Mouse (Mus musculus) 3134 (cell line): ENCODE results near the gene Ptch2.

ENCODE experiments used
- DNase-seq: peaks from one replicate; pipeline ENCODE4 v3.0.0-alpha.2; 2011; ENCODE audit warnings: low spot score; ENCODE audit not compliant: insufficient read length; ENCODE audit errors: extremely low read depth

Gene Ptch2

DNA sequence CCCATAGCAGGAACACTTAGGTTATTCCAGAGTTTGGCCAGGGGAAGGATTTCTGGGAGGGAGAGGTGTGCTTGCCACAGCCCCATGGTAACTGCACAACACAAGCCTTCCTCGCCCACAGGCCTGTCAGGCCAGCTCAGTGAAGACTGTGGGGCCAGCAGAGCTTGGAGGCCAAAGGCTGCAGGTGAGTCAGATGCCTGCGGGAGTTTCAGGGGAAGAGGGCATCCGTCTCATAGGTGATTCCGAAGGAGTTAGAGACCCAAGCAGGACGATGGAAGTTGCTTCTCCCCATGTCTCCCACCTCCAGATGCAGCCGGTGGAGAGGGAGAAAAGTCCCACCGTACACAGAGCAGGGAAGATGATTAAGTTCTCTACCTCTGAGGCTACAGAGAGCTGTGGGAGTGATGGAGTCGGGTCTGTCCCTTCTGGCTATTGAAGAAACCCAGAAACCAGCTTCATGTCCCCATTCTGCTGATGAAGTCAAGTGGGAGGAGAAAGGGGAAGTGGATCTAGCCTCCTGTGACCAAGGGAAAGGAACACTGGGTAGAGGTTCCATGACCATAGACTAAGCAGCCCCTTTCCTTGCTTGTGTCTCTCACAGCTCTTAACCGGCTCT lies 30.9 kb downstream of the Ptch2 start, which contains the start of gene Tctex1d4:
Gene Tctex1d4 (plus strand): TSS at position 120 of the 616 bp plus-strand sequence.
- DNase-seq: no peak

DNA sequence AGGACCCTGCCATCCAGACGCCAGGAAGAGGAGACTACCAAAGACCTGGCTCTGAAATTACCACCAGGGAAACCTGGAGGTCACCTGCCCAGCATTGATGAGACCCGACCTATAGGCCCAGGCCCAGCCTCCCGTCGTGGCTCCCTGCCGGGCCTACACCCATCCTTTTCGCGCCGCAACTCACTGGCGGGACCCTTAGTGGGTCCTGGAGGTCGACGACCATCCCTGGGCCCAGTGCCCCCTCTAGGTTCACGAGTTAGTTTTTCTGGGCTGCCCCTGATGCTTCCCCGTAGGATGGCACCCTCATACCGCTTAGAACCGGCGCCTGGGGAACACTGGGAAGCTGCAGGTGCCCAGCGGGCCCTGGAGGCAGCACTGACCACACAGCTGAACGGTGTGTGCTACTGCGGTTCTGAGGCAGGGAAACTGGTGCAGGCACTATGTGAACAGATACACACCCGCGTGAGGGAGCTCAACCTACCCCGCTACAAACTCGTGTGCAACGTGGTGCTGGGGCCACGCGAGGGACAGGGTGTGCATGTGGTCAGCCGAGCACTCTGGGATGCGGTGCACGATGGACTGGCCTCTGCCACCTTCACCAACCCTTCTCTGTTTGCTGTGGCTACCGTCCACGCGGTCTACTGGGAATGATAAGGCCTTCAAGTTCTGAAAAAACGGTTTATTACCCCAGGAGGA lies 32.3 kb downstream of the Ptch2 start:
- no peak for DNase-seq

DNA sequence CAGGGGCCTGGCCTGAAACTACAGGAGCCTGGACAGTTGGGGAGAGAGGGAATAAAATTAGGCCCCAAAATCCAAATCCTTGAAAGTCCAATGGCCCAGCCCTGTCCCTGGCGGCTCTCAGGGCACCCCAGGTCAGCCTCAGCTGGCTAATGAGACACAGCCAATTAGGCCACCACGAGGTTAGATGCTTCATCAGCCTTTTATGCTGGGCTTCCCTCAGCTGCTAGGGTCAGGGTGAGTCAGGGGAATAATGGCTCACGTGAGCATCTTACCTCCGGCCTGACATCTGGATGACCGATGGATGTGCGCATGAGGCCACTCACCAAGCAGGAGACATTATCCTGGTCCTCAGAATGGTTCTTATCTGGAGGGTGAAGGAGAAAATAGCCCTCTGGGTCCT lies 34.9 kb downstream of the Ptch2 start:
- DNase-seq: no peak

DNA sequence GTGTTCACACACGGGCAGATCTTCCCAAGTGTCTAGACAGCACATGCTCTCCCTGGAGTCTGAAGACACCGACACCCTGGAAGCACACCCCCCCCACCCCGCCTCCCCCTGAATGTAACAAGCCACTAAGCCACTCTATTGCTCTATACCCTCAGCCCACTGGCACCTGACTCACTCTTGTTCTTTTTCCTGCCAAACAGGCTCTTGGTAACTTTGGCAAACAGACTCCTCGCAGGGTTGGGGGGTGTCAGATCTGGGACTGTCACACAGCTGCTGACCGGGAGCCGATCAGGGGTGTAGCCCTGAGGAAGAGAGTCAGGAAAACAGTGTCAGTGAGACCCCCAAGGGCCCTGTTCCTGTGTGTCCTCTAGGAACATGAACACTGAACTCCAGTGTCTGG lies 35.3 kb downstream of the Ptch2 start:
- DNase-seq: no peak

DNA sequence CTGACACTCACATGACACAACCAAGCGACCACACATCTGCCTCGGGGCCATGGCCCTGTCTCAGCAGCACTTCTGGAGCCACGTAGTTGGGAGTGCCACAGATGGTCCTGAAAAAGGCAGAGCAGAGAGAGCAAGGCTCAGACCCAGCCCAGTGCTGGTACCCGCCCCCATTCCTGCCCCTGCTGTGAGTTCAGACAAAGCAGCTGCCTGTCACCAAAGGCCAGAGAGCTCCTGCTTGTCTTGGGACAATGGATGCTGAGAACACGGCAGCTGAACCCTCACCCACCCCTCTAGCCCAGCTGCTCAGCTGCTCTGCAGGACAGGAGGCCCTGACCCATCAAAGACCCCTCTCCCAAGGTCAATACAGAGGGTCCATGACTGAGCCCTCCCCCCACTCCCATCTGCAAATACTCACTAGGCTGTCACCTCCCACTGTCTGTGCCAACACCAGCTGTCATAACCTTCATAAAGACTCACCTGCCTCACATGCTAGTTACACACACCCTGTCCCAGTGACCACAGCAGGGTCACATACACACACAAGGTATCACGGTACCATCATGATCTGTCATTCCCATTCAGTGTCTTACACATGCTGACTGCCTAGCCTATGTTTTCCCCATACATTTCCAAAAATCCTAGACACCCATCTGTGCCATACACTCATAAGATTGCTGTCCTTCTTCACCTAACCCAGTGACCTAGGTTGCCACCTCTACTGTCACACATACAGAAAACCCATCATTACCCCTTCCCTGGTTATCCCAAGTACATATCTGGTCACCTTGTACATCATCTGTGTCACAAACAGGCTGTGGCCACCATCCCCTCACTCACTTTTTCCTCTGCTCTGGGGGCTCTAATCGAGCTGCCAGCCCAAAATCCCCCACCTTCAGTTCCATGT lies 36.3 kb downstream of the Ptch2 start:
- no peak for DNase-seq

DNA sequence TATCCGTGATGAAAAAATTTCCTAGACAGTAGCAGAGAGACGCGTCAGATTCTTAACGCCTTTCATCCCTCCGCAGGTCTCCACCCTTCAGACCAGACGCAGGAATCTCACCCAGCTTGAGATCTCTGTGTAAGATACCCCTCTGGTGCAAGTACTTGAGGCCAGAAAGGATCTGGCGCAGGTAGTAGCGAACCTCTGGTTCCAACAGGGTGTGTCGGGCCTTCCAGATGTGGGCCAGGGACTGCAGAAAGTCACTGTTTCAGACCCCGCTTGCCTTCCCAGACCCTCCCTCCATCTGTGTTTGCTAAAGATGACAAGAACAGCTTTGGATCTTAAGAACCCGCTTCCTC lies 36.9 kb downstream of the Ptch2 start:
- DNase-seq: no peak

DNA sequence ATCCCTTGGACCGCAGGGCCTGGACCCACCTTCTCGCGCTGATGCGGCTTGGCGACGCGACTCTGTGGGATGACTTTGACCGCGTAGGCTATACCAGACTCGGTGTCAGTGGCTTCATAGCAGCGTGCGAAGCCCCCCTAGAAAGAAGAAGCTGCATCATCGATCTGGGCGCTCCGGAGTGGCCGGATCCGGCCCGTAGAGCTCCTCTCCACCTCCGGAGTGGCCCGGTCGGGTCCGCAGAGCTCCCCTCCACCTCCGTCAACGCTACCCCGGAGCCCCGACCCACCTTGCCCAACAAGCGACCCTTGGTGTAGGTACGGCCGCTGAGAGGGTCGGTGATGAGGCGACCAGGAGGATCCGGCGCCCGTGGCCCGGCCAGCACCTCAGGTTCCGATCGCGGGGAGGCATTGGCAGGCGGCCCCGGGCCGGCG lies 37.5 kb downstream of the Ptch2 start:
- DNase-seq: peak; percentile 59

DNA sequence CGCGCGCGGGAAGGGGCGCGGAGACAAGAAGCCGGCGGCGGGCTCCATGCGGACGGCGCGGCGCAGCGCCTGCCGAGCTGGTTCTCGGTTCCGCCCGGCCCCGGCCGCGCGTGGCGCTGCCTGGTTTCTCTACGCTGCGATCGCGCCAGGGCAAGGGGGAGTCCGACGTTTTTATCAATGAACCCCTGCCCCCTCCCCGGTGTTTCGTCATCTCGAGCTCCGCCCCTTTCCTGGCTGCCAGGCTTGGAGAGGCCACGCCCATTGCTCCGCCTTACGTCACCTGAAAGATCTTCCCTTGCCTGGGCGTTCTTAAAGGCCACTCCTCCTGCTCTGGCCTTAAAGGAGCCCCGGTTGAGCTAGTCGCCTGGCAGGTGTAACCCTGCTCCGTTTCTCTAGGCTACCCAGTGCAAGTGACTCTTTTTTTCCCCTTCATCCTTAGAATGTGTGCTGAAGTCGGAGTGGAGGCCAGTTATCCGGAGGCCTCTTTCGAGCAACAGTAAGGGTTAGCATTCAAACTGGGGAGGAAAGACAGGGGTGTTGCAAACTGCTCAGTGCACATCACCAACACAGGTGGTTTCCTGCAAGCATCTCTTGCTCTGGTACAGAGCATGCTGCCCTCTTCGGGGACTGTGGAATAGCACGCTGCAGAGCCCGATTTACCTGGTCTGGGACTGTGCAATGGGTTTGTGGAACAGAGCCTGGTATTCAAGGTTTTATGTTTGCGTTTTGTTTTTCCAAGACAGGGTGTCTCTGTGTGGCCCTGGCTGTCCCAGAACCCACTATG lies 38.1 kb downstream of the Ptch2 start, which contains the start of gene Plk3:
Gene Plk3 (minus strand): TSS at position 147 of the 784 bp plus-strand sequence.
- DNase-seq: peak; percentile 92

DNA sequence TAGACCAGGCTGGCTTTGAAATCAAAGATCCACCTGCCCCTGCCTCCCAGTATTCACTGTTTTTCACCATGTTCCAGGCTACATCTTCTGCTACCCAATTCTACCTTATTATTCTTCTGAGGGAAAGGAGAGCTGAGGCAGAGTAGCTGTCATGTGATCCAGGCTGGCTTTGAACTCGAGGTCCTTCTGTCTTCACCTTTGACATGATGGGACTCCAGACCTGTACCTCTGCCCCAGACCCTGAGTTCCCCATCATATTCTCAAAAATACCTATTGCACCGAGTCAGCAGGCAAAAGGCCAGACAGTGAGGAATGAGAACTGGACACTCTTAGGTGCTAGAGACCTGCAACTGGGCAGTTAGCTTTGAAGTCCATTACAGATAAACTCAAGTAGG lies 38.7 kb downstream of the Ptch2 start:
- no peak for DNase-seq

DNA sequence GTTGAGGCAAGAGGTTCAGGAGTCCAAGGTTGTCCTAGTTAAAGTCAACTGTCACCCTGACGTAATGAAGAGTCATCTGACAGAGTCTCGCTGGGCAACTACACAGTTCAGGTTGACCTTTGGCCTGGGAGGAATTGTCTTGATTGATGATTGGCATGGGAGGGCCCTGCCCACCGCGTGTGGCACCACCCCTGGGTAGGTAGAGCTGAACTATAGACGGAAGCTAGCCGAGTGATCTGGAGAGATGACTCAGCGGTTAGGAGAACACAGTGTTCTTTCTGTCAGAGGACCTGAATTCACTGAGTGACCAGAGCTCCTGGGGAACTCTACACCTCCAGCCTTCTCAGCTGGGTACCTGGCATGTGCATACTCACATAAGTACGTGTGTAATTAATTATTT lies 40.2 kb downstream of the Ptch2 start:
- peak; percentile 49 for DNase-seq

DNA sequence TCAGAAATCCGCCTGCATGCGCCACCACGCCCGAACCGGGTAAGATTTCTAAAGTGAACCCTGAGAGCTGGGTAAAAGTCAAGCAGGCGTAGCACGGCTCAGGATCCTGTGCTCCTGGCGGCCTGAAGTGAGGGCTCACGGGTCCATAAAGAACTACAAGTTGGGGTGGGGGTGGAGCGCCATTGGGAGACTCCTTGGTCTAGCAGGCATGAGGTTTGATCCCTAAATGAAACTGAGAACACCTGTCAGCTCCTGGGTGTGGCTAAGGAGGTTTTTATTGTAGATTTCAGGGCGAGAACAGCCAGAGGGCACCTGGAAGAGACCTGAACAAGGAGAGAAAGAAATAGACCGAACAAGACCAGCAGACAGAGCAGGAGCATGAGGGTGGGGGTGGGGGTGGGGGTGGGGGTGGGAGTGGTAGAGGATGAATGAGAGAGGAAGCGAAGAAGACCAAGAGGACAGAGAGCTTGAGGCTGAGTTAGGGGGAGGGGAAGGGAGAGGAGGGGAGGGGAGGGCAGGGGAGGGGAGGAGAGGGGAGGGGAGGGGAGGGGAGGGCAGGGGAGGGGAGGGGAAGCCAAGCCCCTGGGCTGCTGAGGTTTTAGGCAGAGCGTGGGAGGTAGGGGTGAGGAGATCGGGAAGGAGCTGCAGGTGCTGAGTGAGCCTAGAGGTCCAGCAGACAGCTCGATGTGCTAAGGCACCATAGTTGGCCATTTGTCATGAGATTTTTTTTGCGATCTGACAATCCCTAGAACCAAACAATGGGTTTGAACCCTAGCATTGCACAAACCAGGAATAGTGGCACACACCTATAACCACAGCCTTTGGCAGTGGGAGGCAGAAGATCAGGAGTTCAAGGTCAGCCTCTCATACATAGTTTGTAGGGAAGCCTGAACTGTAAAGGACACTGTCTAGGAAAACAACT lies 42.7 kb downstream of the Ptch2 start:
- no peak for DNase-seq

DNA sequence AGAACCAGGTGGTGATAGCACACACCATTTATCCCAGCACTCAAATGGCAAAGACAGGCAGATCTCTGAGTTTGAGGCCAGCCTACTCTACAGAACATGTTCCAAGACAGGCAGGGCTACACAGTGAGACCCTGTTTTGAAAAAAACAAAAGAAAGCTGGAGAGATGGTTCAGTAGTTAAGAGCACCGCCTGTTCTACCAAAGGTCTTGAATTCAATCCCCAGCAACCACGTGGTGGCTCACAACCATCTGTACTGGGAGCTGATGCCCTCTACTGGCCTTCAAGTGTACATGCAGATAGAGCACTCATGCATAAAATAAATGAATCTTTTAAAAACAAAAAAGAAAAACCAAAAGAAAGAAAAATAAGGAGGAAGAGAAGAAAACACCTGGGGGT lies 43.3 kb downstream of the Ptch2 start:
- DNase-seq: peak; percentile 49

DNA sequence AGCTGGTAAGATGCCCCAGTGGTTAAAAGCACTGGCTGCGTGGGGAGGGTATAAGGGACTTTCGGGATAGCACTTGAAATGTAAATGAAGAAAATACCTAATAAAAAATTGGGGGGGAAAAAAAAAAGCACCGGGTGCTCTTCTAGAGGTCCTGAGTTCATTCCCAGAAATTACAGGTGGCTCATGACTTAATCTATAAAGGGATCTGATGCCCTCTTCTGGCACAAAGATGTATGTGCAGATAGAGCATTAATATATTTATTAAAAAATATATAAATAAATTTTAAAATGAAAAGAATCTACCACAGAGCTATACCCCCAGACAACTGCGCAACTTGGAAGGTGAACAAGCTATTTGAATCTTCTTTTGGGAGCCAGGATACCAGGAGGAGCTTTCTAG lies 44.7 kb downstream of the Ptch2 start:
- no peak for DNase-seq

DNA sequence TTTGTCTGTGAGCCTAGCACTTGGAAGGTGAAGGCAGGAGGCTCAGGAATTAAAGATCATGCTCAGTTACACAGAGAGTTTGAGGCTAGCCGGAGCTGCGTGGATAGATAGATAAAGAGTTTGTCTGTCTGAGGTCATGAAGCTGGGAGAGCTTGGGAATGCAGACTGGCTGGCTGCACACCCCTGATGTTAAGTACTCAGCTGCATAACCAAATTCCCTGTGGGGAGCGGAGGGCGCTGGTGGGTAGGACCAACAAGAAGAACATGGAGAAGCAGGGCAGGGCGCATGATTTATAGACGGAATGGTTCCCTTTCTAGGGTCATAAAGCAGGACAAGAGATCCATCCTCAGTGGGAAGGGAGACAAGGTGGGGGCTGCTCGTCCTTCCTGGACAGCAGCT lies 47.1 kb downstream of the Ptch2 start:
- no peak for DNase-seq

DNA sequence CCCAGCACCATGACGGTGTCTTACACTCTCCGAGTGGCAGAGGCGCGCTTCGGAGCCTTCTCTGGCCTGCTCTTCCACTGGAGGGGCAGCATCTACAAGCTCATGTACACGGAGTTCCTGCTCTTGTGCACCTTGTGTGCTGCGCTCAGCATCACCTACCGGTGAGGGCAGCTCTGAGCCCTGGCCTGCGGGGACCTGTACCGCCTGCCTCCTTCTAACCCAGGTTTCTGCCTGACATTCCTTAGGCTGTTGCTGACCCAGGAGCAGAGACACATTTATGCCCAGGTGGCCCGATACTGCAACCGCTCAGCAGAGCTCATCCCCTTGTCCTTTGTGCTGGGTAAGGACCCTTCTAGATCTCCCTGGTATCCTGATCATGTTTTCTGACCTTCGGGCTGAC lies 49.4 kb downstream of the Ptch2 start:
- no peak for DNase-seq

DNA sequence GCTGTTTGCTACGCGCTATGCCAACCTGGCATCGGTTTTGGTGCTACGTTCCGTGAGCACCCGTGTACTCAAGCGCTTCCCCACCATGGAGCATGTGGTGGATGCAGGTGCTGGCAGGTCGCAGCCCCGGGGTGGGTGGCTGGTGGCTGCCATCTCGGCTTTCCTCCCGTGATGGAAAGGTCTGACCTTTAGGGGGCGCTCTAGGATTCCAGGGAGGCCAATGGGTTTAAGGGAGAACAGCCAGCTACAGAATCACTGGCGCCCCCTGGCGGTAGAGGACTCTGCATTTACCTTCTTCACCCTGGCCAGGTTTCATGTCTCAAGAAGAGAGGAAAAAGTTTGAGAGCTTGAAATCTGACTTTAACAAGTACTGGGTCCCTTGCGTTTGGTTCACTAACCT lies 50.3 kb downstream of the Ptch2 start:
- peak; percentile 67 for DNase-seq

DNA sequence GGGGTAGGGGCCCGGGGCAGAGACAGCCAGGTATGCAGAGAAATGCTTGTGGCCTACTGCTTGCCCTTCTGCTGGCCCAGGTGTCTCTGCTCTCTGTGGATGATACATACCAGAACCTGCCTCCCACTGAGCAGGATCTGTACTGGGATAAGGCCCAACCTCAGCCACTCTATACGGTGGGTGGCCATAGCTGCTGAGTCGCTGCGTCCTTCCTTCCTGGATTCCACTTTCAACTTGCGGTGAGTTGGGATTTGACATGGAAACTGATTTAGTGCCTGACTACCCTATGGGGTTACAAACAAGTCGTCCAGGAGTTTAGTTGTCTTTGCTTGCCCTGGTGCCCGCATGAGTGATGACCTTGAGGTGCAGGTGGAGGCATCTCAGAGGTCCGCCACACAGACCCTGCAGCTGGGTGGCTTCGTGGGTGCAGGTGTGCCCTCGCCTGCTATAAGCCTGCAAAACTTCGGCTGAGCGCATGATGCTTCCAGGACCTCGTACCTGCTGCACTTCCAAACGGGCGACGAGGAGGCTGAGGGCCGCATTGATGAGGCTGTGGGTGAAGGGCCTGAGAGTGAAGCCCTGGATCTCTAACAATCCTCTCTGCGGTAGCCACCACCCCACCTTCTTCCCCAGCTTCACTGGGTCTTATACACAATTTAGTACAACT lies 52.3 kb downstream of the Ptch2 start:
- no peak for DNase-seq

DNA sequence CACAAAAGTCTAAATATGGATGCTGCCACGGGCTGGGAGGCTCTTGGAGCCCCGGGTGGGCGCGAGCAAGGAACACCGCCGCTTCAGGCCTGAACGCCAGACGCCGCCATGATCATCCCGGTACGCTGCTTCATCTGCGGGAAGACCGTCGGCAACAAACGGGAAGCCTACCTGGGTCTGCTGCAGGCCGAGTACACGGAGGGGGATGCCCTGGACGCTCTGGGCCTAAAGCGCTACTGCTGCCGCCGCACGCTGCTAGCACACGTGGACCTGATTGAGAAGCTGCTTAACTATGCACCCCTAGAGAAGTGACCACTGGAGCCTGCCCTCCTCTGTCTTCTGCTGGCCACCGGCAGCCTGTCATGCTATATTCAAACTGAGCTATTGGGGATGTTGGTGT lies 52.9 kb downstream of the Ptch2 start:
- no peak for DNase-seq
